Mouse (Mus musculus): ENCODE results near the gene Tmem248. TPM values are rescaled to one million over a fixed set of nuclear protein-coding genes. Genes with fewer than 3 reads are reported as not detected.

Gene Tmem248
- polyA plus RNA-seq, 1 experiment, result 23.6 TPM

- H3K27me3 ChIP-seq (ENCODE audit: control insufficient read depth, insufficient read depth, low read length), result no peaks in the 10 kb centered on the region
- no peak overlapping the region for H3K4me3 ChIP-seq (ENCODE audit: low read depth, low read length)
- no peak overlapping the region for H3K27ac ChIP-seq (ENCODE audit: insufficient read depth, low read depth, low read length)
- 47% methylated on average over 10 of the region's 10 CpGs for WGBS
- TF ChIP-seq POLR2A (IDR thresholded peaks at IDR 0.05; ENCODE audit: low read depth, low read length), result no peak
- no peak for TF ChIP-seq CTCF (IDR thresholded peaks at IDR 0.05; ENCODE audit: extremely low read depth, insufficient read length, insufficient replicate concordance, low read depth, low read length)
- H3K36me3 ChIP-seq (ENCODE audit: control insufficient read depth, insufficient read depth, low read length), result peaks cover 34% of the 10 kb centered on the region
- H3K4me1 ChIP-seq (ENCODE audit: control insufficient read depth, insufficient read depth, insufficient read length, low read length), result peaks cover 8% of the 10 kb centered on the region; the same call in 1 of the 2 replicates
Observed at GRCm38 (mm10) chr5:130200233-130201029, 16.4 kb upstream of the Tmem248 start.

- no peak for TF ChIP-seq POLR2A (IDR thresholded peaks at IDR 0.05; ENCODE audit: low read depth, low read length)
- TF ChIP-seq CTCF (IDR thresholded peaks at IDR 0.05; ENCODE audit: extremely low read depth, insufficient read length, insufficient replicate concordance, low read depth, low read length), result no peak
- Histone ChIP-seq H3K4me1 (ENCODE audit: control insufficient read depth, insufficient read depth, insufficient read length, low read length) (peaks cover 11% of the 10 kb centered on the region; the same call in 1 of the 2 replicates), H3K36me3 (ENCODE audit: control insufficient read depth, insufficient read depth, low read length) (peaks cover 33% of the 10 kb centered on the region), H3K27ac (ENCODE audit: insufficient read depth, low read depth, low read length) (no peak overlapping the region), H3K27me3 (ENCODE audit: control insufficient read depth, insufficient read depth, low read length) (no peaks in the 10 kb centered on the region), H3K4me3 (ENCODE audit: low read depth, low read length) (no peak overlapping the region)
- 48% methylated on average over 4 of the region's 4 CpGs for WGBS
Observed at GRCm38 (mm10) chr5:130203948-130204347, 12.9 kb upstream of the Tmem248 start.

- H3K4me3 ChIP-seq (ENCODE audit: low read depth, low read length), result no peak overlapping the region
- peaks cover 36% of the 10 kb centered on the region for H3K36me3 ChIP-seq (ENCODE audit: control insufficient read depth, insufficient read depth, low read length)
- 72% methylated on average over 6 of the region's 6 CpGs for WGBS
- H3K27ac ChIP-seq (ENCODE audit: insufficient read depth, low read depth, low read length), result no peak overlapping the region
- H3K4me1 ChIP-seq (ENCODE audit: control insufficient read depth, insufficient read depth, insufficient read length, low read length), result peaks cover 11% of the 10 kb centered on the region; the same call in 1 of the 2 replicates
- TF ChIP-seq CTCF (IDR thresholded peaks at IDR 0.05; ENCODE audit: extremely low read depth, insufficient read length, insufficient replicate concordance, low read depth, low read length), result no peak
- no peak for TF ChIP-seq POLR2A (IDR thresholded peaks at IDR 0.05; ENCODE audit: low read depth, low read length)
- no peaks in the 10 kb centered on the region for H3K27me3 ChIP-seq (ENCODE audit: control insufficient read depth, insufficient read depth, low read length)
Observed at GRCm38 (mm10) chr5:130204560-130204959, 12.3 kb upstream of the Tmem248 start.

- Histone ChIP-seq H3K27ac (ENCODE audit: insufficient read depth, low read depth, low read length) (no peak overlapping the region), H3K27me3 (ENCODE audit: control insufficient read depth, insufficient read depth, low read length) (no peaks in the 10 kb centered on the region), H3K4me1 (ENCODE audit: control insufficient read depth, insufficient read depth, insufficient read length, low read length) (peaks cover 11% of the 10 kb centered on the region; the same call in 1 of the 2 replicates), H3K36me3 (ENCODE audit: control insufficient read depth, insufficient read depth, low read length) (peaks cover 41% of the 10 kb centered on the region), H3K4me3 (ENCODE audit: low read depth, low read length) (no peak overlapping the region)
- TF ChIP-seq CTCF (IDR thresholded peaks at IDR 0.05; ENCODE audit: extremely low read depth, insufficient read length, insufficient replicate concordance, low read depth, low read length) (no peak), POLR2A (IDR thresholded peaks at IDR 0.05; ENCODE audit: low read depth, low read length) (no peak)
- 90% methylated on average over 3 of the region's 3 CpGs for WGBS
Observed at GRCm38 (mm10) chr5:130205441-130206023, 11.3 kb upstream of the Tmem248 start.

- no peak for TF ChIP-seq POLR2A (IDR thresholded peaks at IDR 0.05; ENCODE audit: low read depth, low read length)
- TF ChIP-seq CTCF (IDR thresholded peaks at IDR 0.05; ENCODE audit: extremely low read depth, insufficient read length, insufficient replicate concordance, low read depth, low read length), result no peak
- peaks cover 11% of the 10 kb centered on the region; the same call in 1 of the 2 replicates for H3K4me1 ChIP-seq (ENCODE audit: control insufficient read depth, insufficient read depth, insufficient read length, low read length)
- WGBS, result 92% methylated on average over 4 of the region's 4 CpGs
- no peak overlapping the region for H3K27ac ChIP-seq (ENCODE audit: insufficient read depth, low read depth, low read length)
- H3K27me3 ChIP-seq (ENCODE audit: control insufficient read depth, insufficient read depth, low read length), result no peaks in the 10 kb centered on the region
- H3K36me3 ChIP-seq (ENCODE audit: control insufficient read depth, insufficient read depth, low read length), result peaks cover 44% of the 10 kb centered on the region
- H3K4me3 ChIP-seq (ENCODE audit: low read depth, low read length), result no peak overlapping the region
Observed at GRCm38 (mm10) chr5:130207299-130207698, 9.6 kb upstream of the Tmem248 start.

GRCm38 (mm10) chr5:130212956-130213355 is 3.9 kb upstream of the Tmem248 start:
- TF ChIP-seq CTCF (IDR thresholded peaks at IDR 0.05; ENCODE audit: extremely low read depth, insufficient read length, insufficient replicate concordance, low read depth, low read length), result no peak
- no peak for TF ChIP-seq POLR2A (IDR thresholded peaks at IDR 0.05; ENCODE audit: low read depth, low read length)
- 91% methylated on average over 11 of the region's 11 CpGs for WGBS
- Histone ChIP-seq H3K4me3 (ENCODE audit: low read depth, low read length) (no peak overlapping the region), H3K36me3 (ENCODE audit: control insufficient read depth, insufficient read depth, low read length) (peaks cover 46% of the 10 kb centered on the region), H3K4me1 (ENCODE audit: control insufficient read depth, insufficient read depth, insufficient read length, low read length) (no peaks in the 10 kb centered on the region), H3K27ac (ENCODE audit: insufficient read depth, low read depth, low read length) (no peak overlapping the region), H3K27me3 (ENCODE audit: control insufficient read depth, insufficient read depth, low read length) (no peaks in the 10 kb centered on the region)

GRCm38 (mm10) chr5:130217406-130217805 is 525 bp downstream of the Tmem248 start:
- H3K27ac ChIP-seq (ENCODE audit: insufficient read depth, low read depth, low read length), result no peak overlapping the region
- no peak for TF ChIP-seq CTCF (IDR thresholded peaks at IDR 0.05; ENCODE audit: extremely low read depth, insufficient read length, insufficient replicate concordance, low read depth, low read length)
- no peak for TF ChIP-seq POLR2A (IDR thresholded peaks at IDR 0.05; ENCODE audit: low read depth, low read length)
- 64% methylated on average over 4 of the region's 4 CpGs for WGBS
- no peaks in the 10 kb centered on the region for H3K27me3 ChIP-seq (ENCODE audit: control insufficient read depth, insufficient read depth, low read length)
- H3K36me3 ChIP-seq (ENCODE audit: control insufficient read depth, insufficient read depth, low read length), result peaks cover 12% of the 10 kb centered on the region
- no peak overlapping the region for H3K4me3 ChIP-seq (ENCODE audit: low read depth, low read length)
- peaks cover 5% of the 10 kb centered on the region; the same call in 1 of the 2 replicates for H3K4me1 ChIP-seq (ENCODE audit: control insufficient read depth, insufficient read depth, insufficient read length, low read length)
